Mouse (Mus musculus) liver, adult 2 months (tissue): ENCODE measurements around the gene Foxo6. TPM values are rescaled to one million over a fixed set of nuclear protein-coding genes. Genes with fewer than 3 reads are reported as not detected.

Experiments
- DNase-seq: peaks from one replicate; pipeline ENCODE4 v3.0.0-alpha.2; 2011; ENCODE audit warnings: low read depth, low spot score; ENCODE audit errors: extremely low read depth
- H3K27ac ChIP-seq: fragments of 200-500 bp; replicated peaks from 2 replicates; pipeline ENCODE4 v1.5.1; 2012; ENCODE audit warnings: low read depth, mild to moderate bottlenecking, control low read depth, inconsistent platforms, low read length; ENCODE audit not compliant: insufficient read depth
- H3K27me3 ChIP-seq: fragments of 200-500 bp; 2 replicates; pipeline ENCODE4 v1.6.1; 2012; ENCODE audit warnings: mild to moderate bottlenecking, moderate library complexity, low read length, inconsistent platforms; ENCODE audit not compliant: control insufficient read depth, insufficient read depth
- H3K36me3 ChIP-seq: fragments of 200-500 bp; 2 replicates; pipeline ENCODE4 v1.6.1; 2012; ENCODE audit warnings: low read length, inconsistent platforms; ENCODE audit not compliant: control insufficient read depth, insufficient read depth
- H3K4me1 ChIP-seq: fragments of 200-500 bp; 2 replicates; pipeline ENCODE4 v1.6.1; 2011; ENCODE audit warnings: low read length; ENCODE audit not compliant: control insufficient read depth, insufficient read depth
- H3K4me3 ChIP-seq: fragments of 200-500 bp; 2 replicates; pipeline ENCODE4 v1.5.1; 2011; ENCODE audit warnings: low read depth, mild to moderate bottlenecking, control low read depth, low read length, moderate library complexity; ENCODE audit not compliant: insufficient read depth
- H3K79me2 ChIP-seq: fragments of 200-500 bp; 2 replicates; pipeline ENCODE4 v1.6.1; 2012; ENCODE audit warnings: inconsistent platforms, mild to moderate bottlenecking, low read length, moderate library complexity; ENCODE audit not compliant: control insufficient read depth, insufficient read depth
- H3K9ac ChIP-seq: fragments of 200-500 bp; 2 replicates; pipeline ENCODE4 v1.6.1; 2012; ENCODE audit warnings: low read depth, mild to moderate bottlenecking, control low read depth, inconsistent platforms, low read length
- CTCF ChIP-seq: fragments of 200-500 bp; IDR thresholded peaks from 2 replicates; pipeline ENCODE4 v1.5.1; 2011; ENCODE audit warnings: low read depth, low read length, control low read depth
- POLR2A ChIP-seq: fragments of 200-500 bp; IDR thresholded peaks from 2 replicates; pipeline ENCODE4 v1.6.1; 2011; ENCODE audit warnings: low read length, control low read depth; ENCODE audit not compliant: insufficient read depth; ENCODE audit errors: extremely low read depth
- WGBS: fragments of 180-500 bp; shearing (Covaris S2); methylation state at CpG from one replicate; pipeline ENCODE4 v1.1.7; 2018; 5-methylcytosine and 5-hydroxymethylcytosine counted together
- polyA plus RNA-seq: library from polyadenylated mRNA; depleted of rRNA; stranded (reverse); fragments of >200 nt; gene quantifications from 2 replicates; pipeline ENCODE4 v1.2.3, GENCODE M21; 2012
- total RNA-seq: library from RNA; depleted of rRNA; stranded (reverse); fragments of >200 nt; gene quantifications from 2 replicates; pipeline ENCODE4 v1.2.3, GENCODE M21; 2014

The Foxo6 gene
- total and polyA plus RNA-seq, 2 experiments = 0.07 TPM; not detected in 1

GRCm38 (mm10) chr4:120268214-120269061, 18.7 kb downstream of the Foxo6 start:
- DNase-seq = no peak
- no peak overlapping the region for H3K4me3 ChIP-seq

DNA sequence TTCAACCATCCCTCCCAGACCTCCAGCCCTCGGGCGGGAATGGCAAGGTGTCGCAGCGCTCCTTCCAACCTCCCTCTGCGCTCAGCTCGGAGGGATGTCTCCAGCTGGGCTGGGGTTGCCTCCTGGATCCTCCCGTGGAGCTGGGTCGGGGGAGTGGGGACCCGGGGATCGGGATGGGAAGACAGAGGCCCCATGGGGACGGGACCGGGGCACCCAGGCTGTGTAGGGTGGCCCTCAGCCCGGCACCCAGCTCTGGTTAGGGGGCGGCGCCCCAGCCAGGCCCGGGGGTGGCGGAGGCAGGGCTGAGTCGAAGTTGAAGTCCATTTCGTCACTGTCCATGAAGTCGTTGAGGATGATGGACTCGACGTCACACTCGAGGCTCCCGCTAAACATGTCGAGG, 19.5 kb downstream of the Foxo6 start:
- Histone ChIP-seq H3K27ac (no peak overlapping the region), H3K9ac (no peak overlapping the region), H3K27me3 (peaks cover 22% of the 10 kb centered on the region), H3K4me3 (no peak overlapping the region), H3K36me3 (no peaks in the 10 kb centered on the region), H3K79me2 (no peaks in the 10 kb centered on the region), H3K4me1 (no peaks in the 10 kb centered on the region)
- DNase-seq = no peak
- TF ChIP-seq POLR2A (no peak), CTCF (no peak)
- WGBS = 9% methylated on average over 25 of the region's 25 CpGs

More at GRCm38 (mm10) chr4:120268214-120269061, 18.7 kb downstream of the Foxo6 start:
- 3% methylated on average over 110 of the region's 112 CpGs for WGBS
- Histone ChIP-seq H3K79me2 (no peaks in the 10 kb centered on the region), H3K27me3 (peaks cover 22% of the 10 kb centered on the region), H3K27ac (no peak overlapping the region), H3K36me3 (no peaks in the 10 kb centered on the region), H3K9ac (no peak overlapping the region), H3K4me1 (no peaks in the 10 kb centered on the region)
- no peak for TF ChIP-seq CTCF
- no peak for TF ChIP-seq POLR2A

DNA sequence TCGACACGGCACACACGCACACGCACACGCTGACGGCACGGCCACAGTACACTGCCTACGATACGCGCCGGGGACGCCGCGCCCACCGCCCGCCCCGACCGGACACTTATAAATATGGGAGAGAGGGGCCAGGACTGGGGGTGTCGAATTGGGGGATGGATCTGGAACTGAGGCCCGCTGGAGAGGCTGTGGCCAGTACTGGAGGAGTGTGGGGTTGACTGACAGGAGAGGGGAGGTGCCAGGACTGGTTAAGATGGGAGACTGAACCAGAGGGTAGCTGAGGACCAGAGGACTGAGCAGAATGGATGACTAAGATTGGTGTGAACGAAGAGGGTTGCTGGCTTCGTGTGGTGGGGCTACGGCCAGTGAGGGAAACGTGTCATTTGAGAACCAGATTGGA, 20.0 kb downstream of the Foxo6 start:
- Histone ChIP-seq H3K27me3 (peaks cover 22% of the 10 kb centered on the region), H3K27ac (no peak overlapping the region), H3K4me1 (no peaks in the 10 kb centered on the region), H3K4me3 (no peak overlapping the region), H3K9ac (no peak overlapping the region), H3K36me3 (no peaks in the 10 kb centered on the region), H3K79me2 (no peaks in the 10 kb centered on the region)
- no peak for DNase-seq
- TF ChIP-seq CTCF (no peak), POLR2A (no peak)
- 29% methylated on average over 24 of the region's 24 CpGs for WGBS

GRCm38 (mm10) chr4:120264105-120264504, 23.0 kb downstream of the Foxo6 start:
- Histone ChIP-seq H3K4me1 (no peaks in the 10 kb centered on the region), H3K9ac (no peak overlapping the region), H3K27me3 (peaks cover 17% of the 10 kb centered on the region), H3K27ac (no peak overlapping the region), H3K79me2 (no peaks in the 10 kb centered on the region), H3K4me3 (no peak overlapping the region), H3K36me3 (no peaks in the 10 kb centered on the region)
- DNase-seq = no peak
- no peak for TF ChIP-seq POLR2A
- no peak for TF ChIP-seq CTCF
- WGBS = 42% methylated on average over 3 of the region's 3 CpGs

DNA sequence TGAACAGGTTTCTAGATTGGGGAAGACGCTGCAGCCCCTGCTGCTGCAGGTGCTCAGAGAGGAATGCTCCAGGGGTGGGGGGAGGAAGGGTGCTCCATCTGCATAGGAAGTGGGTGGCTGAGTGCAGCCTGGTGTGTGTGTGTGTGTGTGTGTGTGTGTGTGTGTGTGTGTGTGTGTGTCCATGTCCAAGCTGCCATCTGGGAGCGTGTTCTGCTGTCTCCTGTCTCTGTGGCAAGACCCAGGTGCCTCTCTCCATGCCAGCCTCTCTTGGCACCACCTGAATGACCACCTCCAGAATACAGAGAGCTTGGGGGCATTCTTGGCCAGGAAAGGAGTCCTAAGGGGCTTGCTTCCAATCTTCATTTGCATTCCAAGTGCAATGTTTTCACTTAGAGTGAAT, 24.4 kb downstream of the Foxo6 start:
- 63% methylated on average over 2 of the region's 2 CpGs for WGBS
- Histone ChIP-seq H3K9ac (no peak overlapping the region), H3K27ac (no peak overlapping the region), H3K36me3 (no peaks in the 10 kb centered on the region), H3K27me3 (peaks cover 7% of the 10 kb centered on the region), H3K4me1 (no peaks in the 10 kb centered on the region), H3K4me3 (no peak overlapping the region), H3K79me2 (no peaks in the 10 kb centered on the region)
- TF ChIP-seq CTCF (no peak), POLR2A (no peak)
- DNase-seq = no peak

GRCm38 (mm10) chr4:120262206-120262605, 24.9 kb downstream of the Foxo6 start:
- no peak for DNase-seq
- H3K79me2 ChIP-seq = no peaks in the 10 kb centered on the region
- TF ChIP-seq POLR2A = no peak
- no peak overlapping the region for H3K9ac ChIP-seq
- 57% methylated on average over 10 of the region's 10 CpGs for WGBS
- H3K4me1 ChIP-seq = no peaks in the 10 kb centered on the region
- no peak overlapping the region for H3K4me3 ChIP-seq
- no peaks in the 10 kb centered on the region for H3K36me3 ChIP-seq
- peaks cover 3% of the 10 kb centered on the region; the same call in 1 of the 2 replicates for H3K27me3 ChIP-seq
- no peak overlapping the region for H3K27ac ChIP-seq
